Comparison of ENCODE assay signal across 14 mouse cellular contexts in the genomic region with DNA sequence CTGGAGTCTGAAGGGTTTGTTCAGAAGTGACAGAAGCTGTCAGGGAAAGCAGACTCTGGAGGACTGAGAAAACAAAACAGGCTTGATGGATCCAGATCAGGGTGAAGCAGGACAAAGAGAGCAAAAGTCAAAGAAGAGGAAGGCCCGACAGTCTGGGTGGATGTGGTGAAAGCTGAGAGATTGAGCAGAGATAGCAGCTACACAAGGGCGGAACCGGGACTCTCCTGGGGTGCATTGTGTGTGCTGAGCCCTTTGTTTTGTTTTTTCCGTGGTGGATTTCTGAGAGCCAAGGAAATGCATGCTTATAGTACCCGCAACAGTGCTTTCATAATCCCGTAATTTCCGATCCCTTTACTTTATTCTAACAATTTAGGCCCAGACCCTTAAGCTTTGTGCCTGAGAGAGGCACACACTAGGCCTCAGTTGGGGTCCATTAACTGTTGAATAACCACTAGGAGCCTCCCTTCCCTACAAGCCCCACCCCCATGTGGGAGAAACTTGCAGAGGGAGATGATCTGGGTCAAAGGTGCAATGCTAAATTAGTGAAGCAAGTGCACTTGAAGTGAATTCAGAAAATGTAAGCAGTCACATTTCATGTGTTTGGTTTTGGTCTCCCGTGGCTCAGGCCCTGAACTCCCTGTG. TPM values are rescaled to one million over a fixed set of nuclear protein-coding genes. Genes with fewer than 3 reads are reported as not detected.
A peak's percentile ranks its signal among the peaks of the same experiment; 100 is the strongest.
DNase-seq lines count a peak whose midpoint lies in the region; ATAC-seq lines count a peak whose summit lies in the region.
"Had no signal": no experiment of that assay in that cellular context is flagged by ENCODE, and none has a peak within 500 bp of the region (broad histone marks: within the 10 kb centered on the region; RNA-seq: fewer than 3 reads in every experiment).

No protein-coding gene starts in this region.

- H3K4me3 ChIP-seq in forebrain, embryonic 15.5 days: no peak overlapping the region
- H3K4me3 ChIP-seq: embryonic facial prominence, embryonic 12.5 days; heart, embryonic 15.5 days; liver, embryonic 13.5 days; neural tube, embryonic 13.5 days had no signal

- H3K27ac ChIP-seq in forebrain, embryonic 15.5 days (replicated peaks): peak overlapping the region; percentile 2; the same call in 1 of the 2 replicates
- H3K27ac ChIP-seq: embryonic facial prominence, embryonic 12.5 days; heart, embryonic 15.5 days; liver, embryonic 13.5 days; neural tube, embryonic 13.5 days; stomach, postnatal 0 days had no signal

- H3K27me3 ChIP-seq in forebrain, embryonic 15.5 days: no peaks in the 10 kb centered on the region
- H3K27me3 ChIP-seq: embryonic facial prominence, embryonic 12.5 days; heart, embryonic 15.5 days; liver, embryonic 13.5 days; neural tube, embryonic 13.5 days had no signal

- H3K9ac ChIP-seq in forebrain, embryonic 15.5 days (replicated peaks): no peak overlapping the region
- H3K9ac ChIP-seq: embryonic facial prominence, embryonic 12.5 days; heart, embryonic 15.5 days; liver, embryonic 13.5 days; neural tube, embryonic 13.5 days had no signal

- ATAC-seq in forebrain, embryonic 15.5 days (replicated peaks): no peak
- ATAC-seq in megakaryocyte, adult 5-6 weeks (ENCODE audit: poor library complexity, severe bottlenecking): no peak

- peaks cover 12% of the 10 kb centered on the region; the same call in 1 of the 2 replicates for H3K4me1 ChIP-seq in forebrain, embryonic 15.5 days
- H3K4me1 ChIP-seq: embryonic facial prominence, embryonic 12.5 days; heart, embryonic 15.5 days had no signal

- H3K9me3 ChIP-seq in forebrain, embryonic 15.5 days: no peaks in the 10 kb centered on the region
- H3K9me3 ChIP-seq: embryonic facial prominence, embryonic 12.5 days; heart, embryonic 15.5 days; liver, embryonic 13.5 days; neural tube, embryonic 13.5 days had no signal

- H3K36me3 ChIP-seq in forebrain, embryonic 15.5 days: peaks cover 63% of the 10 kb centered on the region
- H3K36me3 ChIP-seq: heart, embryonic 15.5 days; liver, embryonic 13.5 days had no signal

- 11% methylated on average over 8 of the region's 8 CpGs for WGBS in forebrain, embryonic 15.5 days

- peak; percentile 37 for DNase-seq in thymus, postnatal 4 days
- no peak for DNase-seq in thymus, adult 18-20 months
- peak; percentile 32 for DNase-seq in adipocyte (ENCODE audit: low spot score)
- no peak for DNase-seq in layer of hippocampus, postnatal 36 days
- DNase-seq in cerebellum, postnatal 4 days (ENCODE audit: low spot score in 2 of 2): no peak
- DNase-seq: kidney, adult 18-20 months; liver, embryonic 13.5 days; right cerebral cortex, postnatal 25 days had no signal

- H3K4me2 ChIP-seq in forebrain, embryonic 15.5 days (replicated peaks): no peak overlapping the region
- H3K4me2 ChIP-seq: embryonic facial prominence, embryonic 12.5 days; heart, embryonic 15.5 days; liver, embryonic 13.5 days; neural tube, embryonic 13.5 days had no signal

RNA-seq across cellular contexts. Expression of a gene that starts 35.9 kb away (rescaled TPM):
- 671 and 696 TPM in 2 replicates for polyA plus RNA-seq in forebrain, embryonic 15.5 days (2015; fragmentation: Nextera tagmentation; extraction: Ambion mirVana)
- 100 to 1,000 TPM; 287 to 299 TPM for total RNA-seq in layer of hippocampus, postnatal 36 days (2021)
- 0.52 TPM in 1 of 2 replicates, not detected in the other for total RNA-seq in megakaryocyte, adult 5-6 weeks (2015)
- total RNA-seq in megakaryocyte, adult 5-6 weeks (2017): 0.18 TPM in 1 of 2 replicates, not detected in the other

Comparison
In these comparisons a context has a peak if more than half of its experiments do, and no peak if none do; other contexts are left out.
1. DNase-seq: peak in thymus, postnatal 4 days (single experiment) and adipocyte (single experiment); none in thymus, adult 18-20 months (0 of 2), layer of hippocampus, postnatal 36 days (0 of 2) and cerebellum, postnatal 4 days (0 of 2).
2. RNA of a gene that starts 35.9 kb away (total RNA-seq): 287 to 299 TPM in layer of hippocampus, postnatal 36 days; 0.18 to 0.52 TPM in megakaryocyte, adult 5-6 weeks; every median in the first group is over 100 times any median in the second.